ENCODE assay signal across 13 mouse cellular contexts in genomic region chr4:119672685-119673084, GRCm38 (mm10). TPM values are rescaled to one million over a fixed set of nuclear protein-coding genes. Genes with fewer than 3 reads are reported as not detected.
DNase-seq lines count a peak whose midpoint lies in the region; ATAC-seq lines count a peak whose summit lies in the region.
"Had no signal": no experiment of that assay in that cellular context is flagged by ENCODE, and none has a peak within 500 bp of the region (broad histone marks: within the 10 kb centered on the region; RNA-seq: fewer than 3 reads in every experiment).

No protein-coding gene starts in this region.

- ATAC-seq in common myeloid progenitor, adult 5-6 weeks (replicated peaks; ENCODE audit: low read depth, poor library complexity, severe bottlenecking) = 0 out of 2 replicates have a peak, but pooled peaks have one; percentile 7
- ATAC-seq: midbrain, embryonic 13.5 days had no signal

- intact Hi-C loops in heart, postnatal 14 days (cut with DNase I) = no loop called here

- peak; percentile 85 for DNase-seq in heart, adult 11 months
- no peak for DNase-seq in heart, postnatal 14 days
- DNase-seq in lung, postnatal 36 days = peak; percentile 20
- no peak for DNase-seq in lung, adult 18-20 months
- peak; percentile 72 to 75 for DNase-seq in thymus, postnatal 10 days (ENCODE audit: low spot score in 2 of 2)
- no peak for DNase-seq in retina, postnatal 1 day
- DNase-seq in layer of hippocampus, postnatal 36 days = no peak

RNA-seq across cellular contexts. Expression of gene Guca2b, which starts 13.9 kb away (rescaled TPM):
- total RNA-seq in heart, postnatal 14 days (2021) = not detected
- total RNA-seq in common myeloid progenitor, adult 5-6 weeks (2017) = not detected in 2 replicates
- not detected for total RNA-seq in layer of hippocampus, postnatal 36 days (2021)
- total RNA-seq: gastrocnemius, adult 18-20 months; layer of hippocampus, adult 18-20 months; liver, adult 2 months had no signal

RNA-seq across cellular contexts. Expression of gene Guca2a, which starts 35.2 kb away (rescaled TPM):
- not detected for total RNA-seq in heart, postnatal 14 days (2021)
- total RNA-seq in common myeloid progenitor, adult 5-6 weeks (2017) = not detected in 2 replicates
- not detected for total RNA-seq in layer of hippocampus, postnatal 36 days (2021)
- total RNA-seq: G1E; gastrocnemius, adult 18-20 months; layer of hippocampus, adult 18-20 months; liver, adult 2 months had no signal

Comparison
In these comparisons a context has a peak if more than half of its experiments do, and no peak if none do; other contexts are left out.
1. DNase-seq: peak in heart, adult 11 months (single experiment), lung, postnatal 36 days (single experiment) and thymus, postnatal 10 days (2 of 2); none in heart, postnatal 14 days (0 of 2), lung, adult 18-20 months (0 of 2), retina, postnatal 1 day (single experiment) and layer of hippocampus, postnatal 36 days (0 of 2).